Mouse (Mus musculus) G1E (cell line): ENCODE measurements around the gene Mxd1.

Experiments used
- CTCF ChIP-seq: IDR thresholded peaks from 2 replicates; pipeline ENCODE4 v1.5.1; 2012; ENCODE audit warnings: low read depth, low read length, inconsistent platforms, mixed read lengths
- GATA1 ChIP-seq: IDR thresholded peaks from 2 replicates; pipeline ENCODE4 v1.6.1; 2012; ENCODE audit warnings: borderline replicate concordance, low read length, inconsistent platforms, mixed read lengths
- POLR2AphosphoS5 ChIP-seq: IDR thresholded peaks from 2 replicates; pipeline ENCODE4 v1.6.1; 2012; ENCODE audit warnings: low read depth, low read length, inconsistent platforms; ENCODE audit not compliant: insufficient replicate concordance
- TAL1 ChIP-seq: conservative IDR thresholded peaks from 2 replicates; pipeline ENCODE4 v1.6.1; 2012; ENCODE audit warnings: low read depth, low read length, inconsistent platforms, mixed read lengths

- TF ChIP-seq CTCF (no peak), POLR2AphosphoS5 (no peak), TAL1 (no peak), GATA1 (no peak)
These were observed 15.1 kb upstream of the Mxd1 start, which contains the start of gene Snrnp27 for GRCm38 (mm10) chr6:86683872-86684654.
